Mouse (Mus musculus) liver, postnatal 0 days (tissue): ENCODE data around the gene Xlr4a.

Experiments
- CTCF ChIP-seq: sonication (generic); IDR thresholded peaks from 2 replicates; pipeline ENCODE4 v1.5.1; 2016; ENCODE audit warnings: antibody characterized with exemption, low read depth
- EP300 ChIP-seq: IDR thresholded peaks from 2 replicates; pipeline ENCODE4 v1.6.1; 2016; ENCODE audit warnings: antibody characterized with exemption, low read depth, mild to moderate bottlenecking

DNA sequence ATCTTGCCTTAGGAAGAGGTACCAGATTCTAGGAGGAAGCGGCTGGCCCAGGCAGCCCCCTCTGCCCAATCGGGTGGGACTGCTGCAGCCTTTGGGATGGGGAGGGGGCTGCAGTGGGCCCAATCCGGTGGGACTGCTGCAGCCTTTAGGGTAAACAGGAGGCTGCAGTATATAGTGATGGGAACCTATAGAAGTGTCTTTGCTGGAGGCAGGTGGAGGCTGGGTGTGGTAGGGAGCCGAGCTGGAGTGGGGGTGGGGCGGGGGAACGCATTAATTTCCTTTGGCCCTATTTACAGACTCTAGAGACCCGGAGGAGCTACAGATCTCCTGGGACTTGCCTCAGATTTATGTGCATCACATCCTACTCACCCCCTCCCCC, 17.9 kb downstream of the Xlr4a start, which contains the start of gene Pnma3:
- TF ChIP-seq CTCF, result no peak
- TF ChIP-seq EP300, result no peak
